Mouse (Mus musculus) adrenal gland, postnatal 36 days (tissue): ENCODE data around the gene Bcat1. TPM values are rescaled to one million over a fixed set of nuclear protein-coding genes. Genes with fewer than 3 reads are reported as not detected.

Source experiments
- DNase-seq, 2 experiments: peaks; one replicate each; pipeline ENCODE4 v3.0.0; 2021; ENCODE audit warnings: mixed read lengths in 1 of 2
- total RNA-seq, 2 experiments: library from RNA; stranded (reverse); gene quantifications; 2 replicates each; pipeline ENCODE4 v1.2.3; 2021

Gene Bcat1
- total RNA-seq, 2 experiments from 2014 or later: 14.2 to 23.4 TPM

GRCm38 (mm10) chr6:145056102-145056501 lies 19.9 kb downstream of the Bcat1 start:
- DNase-seq: no peak

- DNase-seq: no peak
Measured at GRCm38 (mm10) chr6:145055277-145055858, 20.6 kb downstream of the Bcat1 start.

- DNase-seq: no peak
Measured at GRCm38 (mm10) chr6:145052669-145053068, 23.3 kb downstream of the Bcat1 start.

GRCm38 (mm10) chr6:145050899-145051298 lies 25.1 kb downstream of the Bcat1 start:
- no peak for DNase-seq

GRCm38 (mm10) chr6:145048131-145048997 lies 27.6 kb downstream of the Bcat1 start:
- DNase-seq: peak in 1 of 2 experiments; percentile 40

- DNase-seq: no peak
Measured at GRCm38 (mm10) chr6:145047445-145047857, 28.5 kb downstream of the Bcat1 start.

GRCm38 (mm10) chr6:145046266-145046890 lies 29.6 kb downstream of the Bcat1 start:
- no peak for DNase-seq

GRCm38 (mm10) chr6:145044916-145045574 lies 30.9 kb downstream of the Bcat1 start:
- DNase-seq: no peak

- DNase-seq: no peak
Measured at GRCm38 (mm10) chr6:145040732-145041131, 35.3 kb downstream of the Bcat1 start.

GRCm38 (mm10) chr6:145037626-145038025 lies 38.4 kb downstream of the Bcat1 start:
- DNase-seq: peak in 1 of 2 experiments; percentile 38

- DNase-seq: peak; percentile 75 to 80
Measured at GRCm38 (mm10) chr6:145035412-145035811, 40.6 kb downstream of the Bcat1 start.

- DNase-seq: no peak
Measured at GRCm38 (mm10) chr6:145030587-145030986, 45.4 kb downstream of the Bcat1 start.

- no peak for DNase-seq
Measured at GRCm38 (mm10) chr6:145023990-145024389, 52.0 kb downstream of the Bcat1 start.

GRCm38 (mm10) chr6:145022966-145023725 lies 52.8 kb downstream of the Bcat1 start:
- peak; percentile 42 to 55 for DNase-seq

- no peak for DNase-seq
Measured at GRCm38 (mm10) chr6:145022349-145022748, 53.6 kb downstream of the Bcat1 start.

- DNase-seq: no peak
Measured at GRCm38 (mm10) chr6:145020553-145020952, 55.4 kb downstream of the Bcat1 start.

- no peak for DNase-seq
Measured at GRCm38 (mm10) chr6:145018295-145018694, 57.7 kb downstream of the Bcat1 start.

- no peak for DNase-seq
Measured at GRCm38 (mm10) chr6:145017508-145017907, 58.5 kb downstream of the Bcat1 start.

- no peak for DNase-seq
Measured at GRCm38 (mm10) chr6:145016639-145017038, 59.3 kb downstream of the Bcat1 start.

- DNase-seq: no peak
Measured at GRCm38 (mm10) chr6:145014944-145015343, 61.0 kb downstream of the Bcat1 start.

- DNase-seq: no peak
Measured at GRCm38 (mm10) chr6:145012699-145013098, 63.3 kb downstream of the Bcat1 start.

- DNase-seq: no peak
Measured at GRCm38 (mm10) chr6:145011141-145011540, 64.8 kb downstream of the Bcat1 start.
